Mouse (Mus musculus): ENCODE results near the gene Nr2f2.

- TF ChIP-seq GATA1 (IDR thresholded peaks at IDR 0.05; ENCODE audit: borderline replicate concordance, low read length), result no peak
- TF ChIP-seq FLI1 (IDR thresholded peaks at IDR 0.05; ENCODE audit: low read length), result no peak
These were observed 8.3 kb downstream of the Nr2f2 start for GRCm38 (mm10) chr7:70358020-70358847.
